Mouse (Mus musculus): ENCODE data around the gene Aqp1.
A peak's percentile ranks its signal among the peaks of the same experiment; 100 is the strongest.

The Aqp1 gene

DNA sequence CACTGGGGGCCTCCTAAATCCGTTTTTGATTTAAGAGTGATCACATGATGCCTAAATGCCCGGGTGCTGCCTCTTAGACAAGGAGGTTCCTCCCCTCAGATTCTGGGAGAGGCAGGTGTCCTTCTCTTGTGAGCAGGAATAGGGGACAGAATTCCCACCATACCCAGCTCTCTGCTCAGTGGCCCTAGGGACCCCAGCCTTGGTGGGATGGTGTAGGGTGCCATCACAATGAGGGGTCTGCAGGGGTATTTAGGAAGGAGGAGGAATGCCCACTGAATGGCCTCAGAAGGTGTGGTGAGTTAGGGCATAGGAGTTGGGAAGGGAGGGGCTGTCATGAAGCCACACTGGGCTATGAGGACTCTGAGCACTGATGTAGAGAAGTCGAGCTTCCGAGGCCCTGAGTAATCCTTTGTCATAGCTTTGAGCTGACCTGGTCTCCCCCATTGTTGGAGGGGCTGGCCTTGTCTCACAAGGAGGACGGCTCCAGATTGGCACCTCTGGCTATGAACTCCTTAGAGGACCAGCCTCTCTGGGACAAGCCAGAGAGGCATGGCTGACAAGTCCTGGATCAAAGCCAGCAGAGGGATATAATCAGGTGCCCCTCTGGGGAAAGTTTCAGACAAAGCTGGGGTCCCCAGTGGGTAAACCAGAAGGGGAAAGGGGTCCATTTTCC, 4.0 kb upstream of the Aqp1 start:
- DNase-seq (ENCODE audit: low spot score in 2 of 2): no peak

DNA sequence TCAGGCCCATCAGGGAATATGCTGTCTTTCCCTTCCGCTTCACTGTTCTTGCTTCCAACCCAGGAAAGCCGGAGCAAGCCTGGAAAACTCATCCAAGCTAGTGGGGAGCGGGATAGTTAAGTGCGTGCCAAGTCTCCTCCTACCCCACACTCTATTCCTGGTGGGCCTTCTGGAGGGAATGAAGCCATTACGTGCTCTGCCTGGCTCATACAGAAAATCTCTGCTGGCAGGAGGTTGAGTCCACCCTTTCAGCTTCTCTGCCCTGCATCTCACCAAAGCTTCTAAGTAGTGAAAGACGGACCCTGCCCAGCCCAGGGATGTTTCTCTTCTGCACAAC, 3.5 kb upstream of the Aqp1 start:
- no peak for DNase-seq (ENCODE audit: low spot score in 2 of 2)

DNA sequence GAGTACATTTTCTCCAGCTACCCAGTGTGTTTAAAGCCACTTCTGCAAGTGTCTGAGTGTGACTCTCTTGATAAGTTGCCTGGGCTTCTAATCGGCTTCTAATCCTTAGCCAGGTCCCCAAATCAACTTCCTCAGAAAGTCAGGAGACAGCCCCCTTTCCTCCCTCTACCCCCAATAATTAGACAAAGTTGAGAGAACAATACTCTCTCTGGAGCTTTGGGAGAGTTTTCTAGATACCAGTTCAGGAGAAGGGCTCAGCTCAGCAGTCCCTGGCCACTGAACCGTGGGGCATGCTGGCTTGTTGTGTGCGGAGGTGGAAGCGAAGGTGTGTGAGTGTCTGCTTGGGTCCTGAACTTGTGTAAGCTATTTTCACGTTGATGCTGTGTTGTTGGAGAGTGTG, 1.0 kb downstream of the Aqp1 start:
- DNase-seq (ENCODE audit: low spot score in 2 of 2): no peak

DNA sequence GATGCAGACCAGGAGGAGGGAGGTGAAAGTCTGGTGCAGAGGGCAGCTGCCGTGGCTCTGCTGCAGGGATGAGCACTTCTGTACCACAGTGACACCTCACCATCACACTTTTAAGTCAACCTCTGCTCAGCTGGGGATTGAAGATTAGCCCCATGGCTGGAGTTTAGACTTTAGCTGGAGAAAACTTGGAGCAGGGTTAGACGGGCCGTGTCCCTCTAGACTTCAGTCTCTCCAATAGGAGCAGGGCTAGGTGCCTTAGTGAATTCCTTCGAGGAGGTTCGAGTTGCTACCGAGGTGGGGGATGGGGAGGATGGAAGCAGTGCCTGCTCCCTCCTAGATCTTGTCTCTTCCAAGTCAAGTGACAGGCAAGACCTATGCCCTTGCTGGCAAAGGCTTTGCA, 1.8 kb downstream of the Aqp1 start:
- no peak for DNase-seq (ENCODE audit: low spot score in 2 of 2)

DNA sequence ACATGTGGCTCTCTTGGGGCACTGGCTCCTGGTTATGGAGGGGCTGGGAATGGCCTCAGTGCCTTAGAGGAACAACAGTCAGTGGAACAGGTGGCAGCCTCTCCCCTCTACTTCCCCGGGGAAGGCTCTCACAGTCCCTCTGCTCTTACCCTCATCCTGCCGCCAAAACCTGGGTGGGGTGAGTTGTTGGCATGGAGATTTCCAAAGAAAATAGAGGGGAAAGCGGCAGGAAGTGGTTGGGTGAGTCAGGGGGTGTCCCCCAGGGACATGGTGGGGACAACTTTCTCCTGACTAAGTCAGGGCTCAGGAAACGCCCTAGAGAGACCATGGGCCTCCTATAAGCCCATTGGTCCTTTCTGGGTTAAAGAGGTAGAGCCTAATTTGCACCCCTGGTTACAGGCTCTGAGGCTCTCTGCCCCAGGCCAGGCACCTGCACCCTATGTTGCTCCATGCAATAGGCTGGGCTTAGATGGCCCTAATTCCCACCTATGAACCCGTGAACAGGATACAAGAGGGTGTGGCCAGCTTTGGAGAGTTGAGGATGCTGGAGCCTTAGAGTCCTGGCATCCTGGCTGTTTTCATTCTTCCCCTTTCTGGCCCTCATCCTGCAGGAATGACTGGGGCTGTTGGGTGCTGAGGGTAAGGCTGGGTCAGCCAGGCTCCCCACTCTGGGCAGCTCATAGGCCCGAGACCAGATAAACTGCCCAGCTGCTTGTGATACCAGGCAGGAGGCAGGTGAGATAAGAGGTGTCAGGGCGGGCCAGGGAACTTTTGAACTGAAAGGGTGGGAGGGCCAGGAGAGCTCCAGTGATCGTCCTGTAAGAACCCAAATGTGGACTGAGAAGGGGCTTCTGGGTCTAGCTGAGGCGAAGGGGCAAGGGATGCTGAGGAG, 2.9 kb downstream of the Aqp1 start:
- no peak for DNase-seq (ENCODE audit: low spot score in 2 of 2)

GRCm38 (mm10) chr6:55341688-55342087, 5.5 kb downstream of the Aqp1 start:
- DNase-seq (ENCODE audit: low spot score in 2 of 2): no peak

GRCm38 (mm10) chr6:55342328-55342727, 6.1 kb downstream of the Aqp1 start:
- no peak for DNase-seq (ENCODE audit: low spot score in 2 of 2)

DNA sequence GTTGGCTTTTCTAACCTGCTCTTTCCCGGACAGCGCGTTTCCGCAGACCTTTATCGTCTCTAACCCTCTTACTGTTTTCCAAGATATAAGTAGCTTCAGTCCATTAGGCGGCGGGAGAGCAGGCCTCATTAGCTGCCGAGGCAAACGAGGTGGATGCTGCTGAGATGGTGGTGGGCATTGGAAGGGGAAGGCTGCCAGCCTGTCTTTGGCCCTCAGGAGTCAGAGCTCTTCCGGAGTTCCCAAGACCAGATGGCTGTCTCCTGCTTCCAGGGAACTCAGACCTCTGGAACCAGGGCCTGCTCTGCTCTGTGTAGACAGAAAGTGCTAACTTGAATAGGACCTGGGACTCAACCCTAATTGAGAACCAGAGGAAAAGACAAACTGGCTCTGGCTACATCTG, 7.2 kb downstream of the Aqp1 start:
- DNase-seq (ENCODE audit: low spot score in 2 of 2): no peak

GRCm38 (mm10) chr6:55344291-55345016, 8.2 kb downstream of the Aqp1 start:
- peak in 1 of 2 experiments; percentile 10 for DNase-seq (ENCODE audit: low spot score in 2 of 2)

DNA sequence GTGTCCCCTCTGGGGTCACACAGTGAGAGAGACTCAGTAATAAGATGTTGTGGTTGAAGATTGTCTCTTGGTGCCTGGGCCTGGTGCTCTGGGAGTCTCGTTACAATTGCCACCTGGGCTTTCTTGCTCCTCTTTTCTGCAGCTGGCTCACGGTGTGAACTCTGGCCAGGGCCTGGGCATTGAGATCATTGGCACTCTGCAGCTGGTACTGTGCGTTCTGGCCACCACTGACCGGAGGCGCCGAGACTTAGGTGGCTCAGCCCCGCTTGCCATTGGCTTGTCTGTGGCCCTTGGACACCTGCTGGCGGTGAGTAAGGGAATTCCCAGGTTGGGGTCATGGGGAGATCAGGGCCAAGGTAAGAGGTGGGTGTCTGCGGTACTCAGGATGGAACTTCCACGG, 9.0 kb downstream of the Aqp1 start:
- no peak for DNase-seq (ENCODE audit: low spot score in 2 of 2)

DNA sequence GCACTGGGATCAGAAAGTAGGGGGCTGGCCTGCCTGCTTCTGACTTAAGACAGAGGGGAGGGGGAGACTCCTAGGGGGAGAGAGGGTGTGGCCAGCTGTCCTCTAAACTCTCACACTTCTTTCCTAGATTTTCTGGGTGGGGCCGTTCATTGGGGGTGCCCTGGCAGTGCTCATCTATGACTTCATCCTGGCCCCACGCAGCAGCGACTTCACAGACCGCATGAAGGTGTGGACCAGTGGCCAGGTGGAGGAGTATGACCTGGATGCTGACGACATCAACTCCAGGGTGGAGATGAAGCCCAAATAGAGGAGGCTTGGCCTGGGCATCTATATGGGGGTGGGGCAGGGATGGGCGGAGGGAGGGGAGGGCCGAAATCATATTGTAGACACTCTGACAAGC, 10.3 kb downstream of the Aqp1 start:
- no peak for DNase-seq (ENCODE audit: low spot score in 2 of 2)

DNA sequence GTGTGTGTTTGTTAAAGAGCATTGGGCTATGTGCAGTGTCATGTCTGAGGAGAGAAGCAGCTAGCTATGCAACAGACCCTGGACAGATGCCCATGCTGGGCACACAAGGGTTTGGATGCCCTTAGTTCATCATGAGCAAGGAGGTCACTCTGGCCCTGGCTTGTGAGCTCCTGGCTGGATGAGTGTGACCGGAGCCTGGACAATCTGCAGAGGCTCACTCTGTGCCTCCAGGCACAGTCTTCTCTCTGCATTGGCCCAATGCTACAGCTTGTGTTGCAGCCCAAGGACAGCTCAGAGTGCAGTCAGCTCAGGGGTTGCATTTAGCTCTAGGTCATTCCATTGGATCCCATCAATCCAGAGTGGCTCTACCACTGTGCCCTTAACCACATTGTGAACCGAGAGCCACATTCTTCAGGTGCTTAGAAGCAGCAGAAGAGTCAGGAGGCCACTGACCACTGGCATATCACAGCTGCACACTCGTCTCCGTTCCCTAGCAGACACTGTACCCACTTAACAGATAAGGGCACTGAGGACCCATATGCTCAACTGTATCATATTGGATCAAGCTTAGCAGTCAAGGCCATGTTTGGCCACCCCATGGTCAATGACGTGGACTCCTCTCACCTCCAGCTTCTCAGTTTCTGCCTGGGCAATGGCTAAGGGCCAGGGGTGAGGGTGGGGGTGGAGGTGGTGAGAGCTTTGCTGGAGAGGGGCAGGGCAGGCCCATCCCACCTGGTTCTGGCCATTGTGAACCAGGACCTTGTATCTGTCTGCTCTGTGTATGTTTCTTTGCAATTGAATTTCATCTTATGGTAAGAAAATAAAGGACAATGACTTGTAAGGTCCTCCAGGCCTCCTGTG, 11.7 kb downstream of the Aqp1 start:
- no peak for DNase-seq (ENCODE audit: low spot score in 2 of 2)

- no peak for DNase-seq (ENCODE audit: low spot score in 2 of 2)
These were observed 13.0 kb downstream of the Aqp1 start for GRCm38 (mm10) chr6:55349231-55349630.

- no peak for DNase-seq (ENCODE audit: low spot score in 2 of 2)
These were observed 14.2 kb downstream of the Aqp1 start for GRCm38 (mm10) chr6:55350383-55350952.

DNA sequence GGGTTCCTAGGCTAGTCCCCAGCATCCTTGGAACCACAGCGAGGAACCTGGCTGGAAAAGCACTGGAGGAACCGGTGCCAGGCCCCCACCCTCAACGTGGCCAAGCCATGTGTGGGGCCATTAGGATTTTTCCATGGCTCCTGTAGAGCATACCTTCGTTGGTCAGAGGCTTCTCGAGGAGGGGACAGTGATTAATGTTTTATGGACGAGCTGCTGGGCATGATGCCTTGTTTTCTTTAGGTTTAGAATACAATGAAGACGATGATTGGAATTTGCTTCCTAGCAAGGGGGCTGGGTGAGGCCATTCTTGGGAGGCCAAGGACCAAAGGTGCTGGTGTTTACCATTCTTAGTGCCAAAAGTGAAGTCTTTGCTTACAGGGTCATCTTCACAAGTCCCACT, 15.5 kb downstream of the Aqp1 start:
- DNase-seq (ENCODE audit: low spot score in 2 of 2): no peak

DNA sequence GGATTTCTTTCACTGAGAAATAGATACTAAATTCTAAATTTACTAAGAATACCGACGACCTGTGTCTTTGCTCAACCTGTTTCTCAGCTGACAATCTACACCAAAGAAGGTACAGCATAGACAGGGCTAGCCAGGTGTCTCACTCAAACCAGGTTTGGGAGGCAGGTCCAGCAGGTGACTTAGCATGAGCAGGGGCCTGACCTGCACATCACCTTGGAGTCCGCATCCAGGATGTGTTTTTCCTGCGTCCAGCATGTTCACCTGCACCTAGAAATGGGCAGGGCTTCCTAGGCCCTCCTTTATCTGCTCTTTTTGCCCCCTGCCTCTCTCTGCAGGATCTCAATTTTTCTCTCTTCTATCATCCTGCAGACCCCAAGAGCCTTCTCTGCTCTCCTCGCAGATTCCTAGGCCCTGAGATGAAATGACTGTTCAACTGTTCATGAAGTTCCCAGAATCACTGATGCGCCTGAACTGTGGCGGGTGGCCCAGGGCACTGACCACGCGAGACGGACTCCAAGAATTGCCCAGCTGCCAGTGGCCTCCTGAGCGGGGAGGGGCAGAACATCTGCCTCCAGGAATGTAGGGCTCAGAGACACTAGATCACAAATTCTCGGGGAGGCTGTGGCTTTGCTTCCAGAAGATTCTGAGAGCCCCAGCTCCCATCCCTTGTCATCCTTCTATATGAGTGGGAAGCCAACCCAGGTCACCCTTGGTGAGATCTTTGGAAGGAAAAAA, 17.6 kb downstream of the Aqp1 start:
- DNase-seq (ENCODE audit: low spot score in 2 of 2): no peak

- no peak for DNase-seq (ENCODE audit: low spot score in 2 of 2)
These were observed 18.4 kb downstream of the Aqp1 start for GRCm38 (mm10) chr6:55354456-55355117.

GRCm38 (mm10) chr6:55355575-55355974, 19.3 kb downstream of the Aqp1 start:
- DNase-seq (ENCODE audit: low spot score in 2 of 2): no peak

GRCm38 (mm10) chr6:55356017-55356703, 19.9 kb downstream of the Aqp1 start:
- no peak for DNase-seq (ENCODE audit: low spot score in 2 of 2)
